Comparison of ENCODE assay signal across 8 mouse cellular contexts in genomic region chr14:28375642-28376091, GRCm38 (mm10).
DNase-seq lines count a peak whose midpoint lies in the region; ATAC-seq and TF ChIP-seq lines count a peak whose summit lies in the region.

No protein-coding gene starts in this region.

- peak overlapping the region; percentile 22; the same call in 1 of the 2 replicates for H3K4me2 ChIP-seq in forebrain, embryonic 14.5 days (ENCODE audit: low read length)
- peak overlapping the region; percentile 25 for H3K4me2 ChIP-seq in hindbrain, embryonic 13.5 days
- 0 out of 2 replicates have a peak overlapping the region, but pooled peaks have one; percentile 1 for H3K4me2 ChIP-seq in midbrain, embryonic 12.5 days (replicated peaks)

- no peak overlapping the region for H3K9ac ChIP-seq in forebrain, embryonic 14.5 days (ENCODE audit: low read length)
- no peak overlapping the region for H3K9ac ChIP-seq in hindbrain, embryonic 13.5 days
- no peak overlapping the region for H3K9ac ChIP-seq in midbrain, embryonic 12.5 days (replicated peaks)

- H3K27ac ChIP-seq in forebrain, embryonic 14.5 days (ENCODE audit: low read depth, low read length), result no peak overlapping the region
- peak overlapping the region; percentile 55 for H3K27ac ChIP-seq in hindbrain, embryonic 13.5 days
- 0 out of 2 replicates have a peak overlapping the region, but pooled peaks have one; percentile 7 for H3K27ac ChIP-seq in midbrain, embryonic 12.5 days (replicated peaks)
- H3K27ac ChIP-seq in layer of hippocampus, adult 2 months, result no peak overlapping the region

- ATAC-seq in forebrain, embryonic 14.5 days, result no peak
- ATAC-seq in hindbrain, embryonic 13.5 days (ENCODE audit: low FRiP score), result no peak
- ATAC-seq in midbrain, embryonic 12.5 days (ENCODE audit: low FRiP score, low read depth), result no peak

- DNase-seq in embryo, embryonic 10.5 days (ENCODE audit: low spot score), result peak; percentile 73
- peak; percentile 68 for DNase-seq in forebrain, embryonic 14.5 days (ENCODE audit: low spot score)
- no peak for DNase-seq in c-Kit-positive CD71-positive TER-119-positive erythroid progenitor cells, embryonic 14.5 days (ENCODE audit: low spot score)
- DNase-seq in frontal cortex, postnatal 14 days (ENCODE audit: low spot score in 2 of 2), result no peak
- no peak for DNase-seq in layer of hippocampus, adult 2 months (ENCODE audit: low spot score in 2 of 2)
- no peak for DNase-seq in layer of hippocampus, adult 9-10 months (ENCODE audit: low spot score)

- H3K4me1 ChIP-seq in forebrain, embryonic 14.5 days (ENCODE audit: control insufficient read depth, insufficient read depth, low read length), result peaks cover 10% of the 10 kb centered on the region
- peaks cover 25% of the 10 kb centered on the region for H3K4me1 ChIP-seq in hindbrain, embryonic 13.5 days (replicated peaks)
- H3K4me1 ChIP-seq in midbrain, embryonic 12.5 days, result peaks cover 16% of the 10 kb centered on the region

- no peak overlapping the region for H3K4me3 ChIP-seq in forebrain, embryonic 14.5 days (ENCODE audit: low read depth, low read length)
- no peak overlapping the region for H3K4me3 ChIP-seq in hindbrain, embryonic 13.5 days
- H3K4me3 ChIP-seq in midbrain, embryonic 12.5 days, result no peak overlapping the region
- H3K4me3 ChIP-seq in layer of hippocampus, adult 2 months, result no peak overlapping the region

- H3K9me3 ChIP-seq in forebrain, embryonic 14.5 days (replicated peaks; ENCODE audit: control insufficient read depth, low read length), result no peaks in the 10 kb centered on the region
- no peaks in the 10 kb centered on the region for H3K9me3 ChIP-seq in hindbrain, embryonic 13.5 days
- H3K9me3 ChIP-seq in midbrain, embryonic 12.5 days, result 0 out of 2 replicates have a peak, but pooled peaks cover 4% of the 10 kb centered on the region

- peaks cover 22% of the 10 kb centered on the region for H3K27me3 ChIP-seq in forebrain, embryonic 14.5 days (replicated peaks; ENCODE audit: control insufficient read depth, insufficient read depth, low read length)
- H3K27me3 ChIP-seq in hindbrain, embryonic 13.5 days, result peaks cover 78% of the 10 kb centered on the region
- H3K27me3 ChIP-seq in midbrain, embryonic 12.5 days, result peaks cover 90% of the 10 kb centered on the region

- 5% methylated on average over 10 of the region's 10 CpGs for WGBS in forebrain, embryonic 14.5 days
- 2% methylated on average over 10 of the region's 10 CpGs for WGBS in hindbrain, embryonic 13.5 days
- WGBS in midbrain, embryonic 12.5 days, result 24% methylated on average over 10 of the region's 10 CpGs

- TF ChIP-seq CTCF in layer of hippocampus, adult 2 months (conservative IDR thresholded peaks at IDR 0.05), result no peak

- no peaks in the 10 kb centered on the region for H3K36me3 ChIP-seq in forebrain, embryonic 14.5 days (ENCODE audit: control insufficient read depth, insufficient read depth, low read length)
- H3K36me3 ChIP-seq in hindbrain, embryonic 13.5 days, result no peaks in the 10 kb centered on the region
- no peaks in the 10 kb centered on the region for H3K36me3 ChIP-seq in midbrain, embryonic 12.5 days

Comparison
In these comparisons a context has a peak if more than half of its experiments do, and no peak if none do; other contexts are left out.
1. DNase-seq: peak in embryo, embryonic 10.5 days (single experiment) and forebrain, embryonic 14.5 days (single experiment); none in c-Kit-positive CD71-positive TER-119-positive erythroid progenitor cells, embryonic 14.5 days (single experiment), frontal cortex, postnatal 14 days (0 of 2), layer of hippocampus, adult 2 months (0 of 2) and layer of hippocampus, adult 9-10 months (single experiment).
2. H3K27ac ChIP-seq: peak in hindbrain, embryonic 13.5 days (single experiment) and midbrain, embryonic 12.5 days (single experiment); none in forebrain, embryonic 14.5 days (single experiment) and layer of hippocampus, adult 2 months (single experiment).
3. Peak in every context shown above with its lines, with median percentiles within 50 percentile points of each other: H3K4me2 ChIP-seq.